Mouse (Mus musculus) heart, embryonic 16.5 days (tissue): ENCODE results near the gene Chst4. TPM values are rescaled to one million over a fixed set of nuclear protein-coding genes. Genes with fewer than 3 reads are reported as not detected.

Experiments
- ATAC-seq: fragments of 200-750 bp; cut with Nextera tagmentation; replicated peaks from 2 replicates; pipeline ENCODE4 v1.8.0; 2017; ENCODE audit warnings: moderate number of reproducible peaks; ENCODE audit not compliant: insufficient read depth, low FRiP score; ENCODE audit errors: extremely low read depth
- H3K27ac ChIP-seq: fragments of 300-500 bp; sonication (generic); 2 replicates; pipeline ENCODE4 v1.5.1; 2014; ENCODE audit warnings: mild to moderate bottlenecking, low read length, control low read depth, moderate library complexity
- H3K27me3 ChIP-seq: fragments of 300-500 bp; sonication (generic); 2 replicates; pipeline ENCODE4 v1.6.1; 2014; ENCODE audit warnings: low read length, mixed read lengths; ENCODE audit not compliant: control insufficient read depth, insufficient read depth
- H3K36me3 ChIP-seq: fragments of 300-500 bp; sonication (generic); 2 replicates; pipeline ENCODE4 v1.6.1; 2014; ENCODE audit not compliant: control insufficient read depth, insufficient read depth
- H3K4me1 ChIP-seq: fragments of 300-500 bp; sonication (generic); 2 replicates; pipeline ENCODE4 v1.6.1; 2014; ENCODE audit warnings: low read length, mixed read lengths; ENCODE audit not compliant: control insufficient read depth, insufficient read depth
- H3K4me2 ChIP-seq: fragments of 300-500 bp; sonication (generic); 2 replicates; pipeline ENCODE4 v1.6.1; 2014; ENCODE audit warnings: low read depth, mild to moderate bottlenecking, control low read depth, low read length
- H3K4me3 ChIP-seq: fragments of 300-500 bp; sonication (generic); 2 replicates; pipeline ENCODE4 v1.5.1; 2014; ENCODE audit warnings: mild to moderate bottlenecking, control low read depth, low read length
- H3K9ac ChIP-seq: fragments of 300-500 bp; sonication (generic); 2 replicates; pipeline ENCODE4 v1.6.1; 2014; ENCODE audit warnings: low read length, control low read depth
- H3K9me3 ChIP-seq: fragments of 300-500 bp; sonication (generic); replicated peaks from 2 replicates; pipeline ENCODE4 v1.6.1; 2016; ENCODE audit warnings: low read length; ENCODE audit not compliant: control insufficient read depth
- WGBS: fragments of 180-500 bp; shearing (Covaris S2); extraction: QIAGEN DNeasy Blood & Tissue Kit; methylation state at CpG from one replicate; pipeline ENCODE4 v1.1.7; 2014; 5-methylcytosine and 5-hydroxymethylcytosine counted together
- polyA plus RNA-seq: library from polyadenylated mRNA; unstranded; fragments of >200 nt; fragmentation: Nextera tagmentation; extraction: Ambion mirVana; gene quantifications from 2 replicates; pipeline ENCODE4 v1.2.1, GENCODE M21; 2015

Chst4 gene
- polyA plus RNA-seq, 1 experiment from 2014 or later, result 2.1 TPM

DNA sequence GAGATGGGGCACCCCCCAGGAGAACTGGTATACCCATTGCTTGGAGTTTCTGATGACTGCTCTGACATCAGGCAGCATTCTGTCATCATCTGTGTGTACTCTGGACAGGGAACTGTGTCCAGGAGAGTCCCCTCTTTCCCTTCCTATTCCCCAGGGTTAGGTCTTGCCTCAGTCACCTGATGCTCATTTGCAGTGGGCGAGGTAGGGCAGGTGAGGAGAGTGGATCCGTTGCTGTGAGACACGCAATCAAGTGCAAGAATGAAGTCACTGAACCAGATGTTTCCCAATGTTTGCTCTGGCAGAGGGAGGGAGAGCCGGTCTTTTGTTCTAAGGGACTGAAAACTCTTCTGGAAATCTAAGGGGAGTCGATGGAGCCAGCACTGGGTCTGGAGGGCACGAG, 60.2 kb downstream of the Chst4 start:
- Histone ChIP-seq H3K36me3 (no peaks in the 10 kb centered on the region), H3K27ac (no peak overlapping the region), H3K4me1 (peaks cover 6% of the 10 kb centered on the region), H3K9ac (no peak overlapping the region), H3K4me2 (no peak overlapping the region), H3K27me3 (no peaks in the 10 kb centered on the region), H3K4me3 (no peak overlapping the region), H3K9me3 (peaks cover 10% of the 10 kb centered on the region)
- 63% methylated on average over 6 of the region's 6 CpGs for WGBS
- no peak for ATAC-seq

Other genes with a start within 250 kb of the Chst4 start
- gene Phlpp2, start 171.2 kb downstream of the Chst4 start, polyA plus RNA-seq, result 1.3 and 1.9 TPM in 2 replicates
- 0.51 and 1.3 TPM in 2 replicates for gene Marveld3, start 77.5 kb downstream of the Chst4 start, polyA plus RNA-seq
- 0.09 and 0.12 TPM in 2 replicates for gene Tat, start 49.3 kb downstream of the Chst4 start, polyA plus RNA-seq
- gene Zfp612, start 40.0 kb upstream of the Chst4 start, polyA plus RNA-seq, result 5.9 and 6.1 TPM in 2 replicates
- gene Gm21964, start 61.5 kb upstream of the Chst4 start, polyA plus RNA-seq, result not detected in 2 replicates
- not detected in 2 replicates for gene Gm17720, start 63.0 kb upstream of the Chst4 start, polyA plus RNA-seq
- gene Calb2, start 128.5 kb upstream of the Chst4 start, polyA plus RNA-seq, result 0.47 and 1.2 TPM in 2 replicates
- gene Cmtr2, start 175.9 kb upstream of the Chst4 start, polyA plus RNA-seq, result 5.7 and 6.4 TPM in 2 replicates
- 0.11 and 0.17 TPM in 2 replicates for gene Hydin, start 227.2 kb upstream of the Chst4 start, polyA plus RNA-seq